Mouse (Mus musculus): Measurements from ENCODE around the gene Rgs10.
A peak's percentile ranks its signal among the peaks of the same experiment; 100 is the strongest.

Gene Rgs10

DNA sequence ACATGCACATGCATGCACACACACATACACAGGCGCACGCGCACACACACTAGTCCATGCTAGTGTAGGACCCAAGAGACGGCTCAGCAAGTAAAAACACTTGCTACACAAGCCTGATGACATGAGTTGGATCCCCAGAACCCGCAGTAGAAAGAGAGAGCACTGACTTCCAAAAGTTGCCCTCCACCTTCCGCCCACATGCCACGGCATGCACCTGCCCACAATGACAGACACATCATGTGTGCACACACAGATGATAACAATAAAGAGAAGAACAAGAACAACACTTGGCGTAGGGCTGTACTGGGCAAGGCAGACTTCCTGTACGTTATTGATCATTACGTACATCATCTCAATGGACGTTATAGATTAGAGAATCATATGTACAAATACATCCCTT lies 44.4 kb downstream of the Rgs10 start:
- no peak for DNase-seq (ENCODE audit: low spot score in 2 of 2)

DNA sequence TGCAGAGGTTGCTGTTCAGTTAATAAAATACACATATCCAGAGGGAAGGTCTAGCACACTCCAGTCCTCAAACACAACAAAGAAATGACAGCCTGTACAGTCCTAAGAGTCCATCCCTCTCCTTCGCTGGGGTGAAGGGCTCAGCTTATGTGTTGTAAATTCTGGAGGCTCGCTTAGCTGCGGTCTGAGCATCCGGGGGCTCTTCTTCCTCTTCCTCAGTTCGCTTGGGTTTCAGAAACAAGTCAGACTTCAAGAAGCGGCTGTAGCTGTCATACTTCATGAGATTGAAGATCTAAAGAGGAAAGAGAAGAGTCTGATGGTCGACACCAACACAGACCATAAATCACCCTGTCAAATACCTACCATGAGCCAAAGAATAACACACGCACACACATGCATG lies 44.8 kb downstream of the Rgs10 start:
- no peak for DNase-seq (ENCODE audit: low spot score in 2 of 2)

DNA sequence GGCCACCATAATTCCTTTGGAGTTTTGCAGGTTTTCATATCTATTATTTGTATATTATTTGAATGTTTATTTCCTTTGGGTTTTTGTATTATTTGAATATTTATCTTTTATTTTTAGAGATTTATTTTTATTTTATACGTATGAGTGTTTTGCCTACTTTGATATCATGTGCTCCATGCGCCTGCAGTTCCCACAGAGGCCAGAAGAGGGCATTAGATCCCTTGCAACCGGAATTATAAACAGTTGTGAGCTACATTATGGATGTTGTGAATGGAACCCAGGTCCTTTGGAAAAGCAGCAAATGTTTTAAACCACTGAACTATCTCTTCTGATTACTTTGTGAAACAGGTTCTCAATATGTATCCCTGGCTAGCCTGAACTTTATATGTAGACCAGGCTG lies 46.2 kb downstream of the Rgs10 start:
- DNase-seq (ENCODE audit: low spot score in 2 of 2) = peak; percentile 45 to 81

DNA sequence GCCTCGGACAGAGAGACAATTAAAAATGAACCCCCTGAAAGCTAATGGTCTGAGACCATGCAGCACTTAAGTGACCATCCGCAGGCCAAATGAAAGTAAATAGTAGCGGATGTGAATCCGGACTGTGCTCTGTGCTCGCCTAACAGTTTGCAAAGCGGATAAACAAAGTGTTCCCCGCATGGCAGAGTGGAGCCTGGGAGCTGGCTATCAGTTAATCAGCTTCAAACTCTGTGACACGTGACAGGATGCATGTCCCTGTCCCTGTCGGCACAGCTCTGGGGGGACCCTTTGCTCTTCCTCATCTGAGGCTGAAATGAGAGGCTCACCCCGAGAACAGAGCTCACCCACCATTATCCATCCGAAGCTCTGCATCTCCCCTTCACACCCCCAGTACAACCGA lies 49.2 kb downstream of the Rgs10 start:
- DNase-seq (ENCODE audit: low spot score in 2 of 2) = no peak

DNA sequence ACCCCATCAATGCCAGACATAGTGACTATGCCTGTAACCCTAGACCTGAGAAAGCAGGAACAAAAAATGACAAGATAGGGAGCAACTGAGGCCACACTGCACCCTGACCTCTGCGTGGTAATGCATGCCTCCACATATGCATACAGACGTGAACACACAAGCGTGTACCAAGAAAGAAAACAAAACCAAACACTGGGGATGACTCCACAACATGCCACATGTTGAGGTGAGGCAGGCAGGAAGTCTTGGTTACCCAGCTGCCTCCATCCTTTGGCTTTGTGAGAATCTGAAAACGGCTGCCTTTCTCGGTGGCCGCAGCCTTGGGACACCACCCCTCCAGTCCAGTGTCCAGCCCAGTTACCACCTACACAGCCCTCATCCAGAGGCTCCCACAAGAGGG lies 49.7 kb downstream of the Rgs10 start:
- no peak for DNase-seq (ENCODE audit: low spot score in 2 of 2)

DNA sequence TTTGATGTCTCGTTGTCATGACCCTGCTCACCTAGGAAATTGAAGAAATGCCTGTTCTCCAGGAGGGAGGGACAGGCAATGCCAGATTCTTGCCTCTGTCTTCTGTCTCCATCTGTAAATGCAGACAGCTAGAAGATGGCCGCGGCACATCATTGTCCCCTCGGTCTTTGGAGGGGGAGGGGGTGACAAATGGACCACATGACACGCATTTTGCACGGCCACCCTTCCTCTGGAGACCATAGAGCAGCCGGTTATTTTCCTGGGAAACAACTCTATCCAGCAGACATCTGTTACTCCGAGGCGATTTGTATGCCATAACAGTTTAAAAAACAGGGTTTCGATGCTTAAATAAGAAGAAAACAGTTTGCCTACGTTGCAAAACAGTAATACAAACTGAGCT lies 51.9 kb downstream of the Rgs10 start:
- DNase-seq (ENCODE audit: low spot score in 2 of 2) = no peak

DNA sequence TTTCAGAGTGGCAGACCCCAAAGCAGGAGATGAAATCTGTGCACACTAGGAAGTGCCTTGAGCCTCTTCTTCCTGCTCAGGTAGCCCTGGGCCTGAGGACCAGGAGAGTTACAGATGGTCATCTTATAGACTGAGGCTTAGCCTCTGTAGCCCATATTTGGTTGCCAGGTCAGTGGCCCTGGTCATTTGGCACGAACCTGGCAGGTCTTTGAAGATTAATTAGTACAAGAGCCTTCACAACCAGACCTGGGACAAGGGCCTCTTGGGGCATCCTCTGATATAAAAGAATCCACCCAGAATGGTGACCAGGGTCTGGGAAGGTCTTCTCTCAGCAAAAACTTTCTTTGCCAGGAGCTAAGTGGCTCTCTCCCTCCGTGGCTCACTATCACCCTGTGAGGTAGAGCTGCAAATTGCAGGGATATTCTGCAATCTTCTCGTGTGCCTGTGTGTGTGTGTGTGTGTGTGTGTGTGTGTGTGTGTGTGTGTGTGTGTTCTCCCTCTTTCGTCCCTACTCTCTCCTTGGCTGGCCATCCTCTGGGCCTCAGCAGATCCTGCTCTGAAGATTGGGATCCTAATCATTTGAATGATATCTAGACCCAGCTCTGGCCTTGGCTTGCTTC lies 53.4 kb downstream of the Rgs10 start:
- no peak for DNase-seq (ENCODE audit: low spot score in 2 of 2)

DNA sequence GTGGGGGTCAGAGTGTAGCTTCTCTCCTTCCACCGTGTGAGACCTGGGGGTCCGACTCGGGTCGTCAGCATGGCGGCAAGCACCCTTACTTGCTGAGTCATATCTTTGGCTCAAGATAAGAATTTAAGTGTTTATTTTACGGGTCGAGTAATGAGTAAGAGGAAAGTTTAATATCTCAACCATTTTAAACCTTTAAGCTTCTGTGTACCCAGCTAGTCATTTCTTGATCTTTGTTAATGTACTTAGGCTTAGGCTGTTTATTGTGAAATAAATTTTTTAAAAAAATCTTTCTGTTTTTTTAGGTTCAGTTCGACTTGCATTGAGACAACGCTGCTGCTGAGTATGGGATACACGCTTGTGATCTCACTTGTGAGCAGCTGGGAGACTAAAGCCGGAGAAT lies 54.0 kb downstream of the Rgs10 start:
- DNase-seq (ENCODE audit: low spot score in 2 of 2) = no peak

DNA sequence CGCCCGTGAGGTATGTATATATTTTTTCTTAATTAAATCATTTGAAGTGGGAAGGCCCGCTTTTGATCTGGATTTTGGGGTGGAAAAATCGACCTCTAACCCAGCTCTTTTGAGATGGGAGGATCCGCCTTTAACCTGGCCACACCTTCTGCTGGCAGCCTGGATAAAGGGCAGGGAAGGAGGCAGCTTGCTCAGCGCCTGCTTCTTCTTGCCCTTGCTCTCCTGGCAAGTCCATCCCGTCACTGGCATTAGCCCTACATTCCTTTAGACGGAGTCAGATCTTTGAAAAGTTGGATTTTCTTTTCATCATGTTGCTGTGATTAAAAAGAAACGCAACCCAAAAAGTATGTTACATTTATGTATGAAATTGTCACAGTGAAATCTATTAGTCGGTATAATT lies 54.8 kb downstream of the Rgs10 start:
- no peak for DNase-seq (ENCODE audit: low spot score in 2 of 2)

DNA sequence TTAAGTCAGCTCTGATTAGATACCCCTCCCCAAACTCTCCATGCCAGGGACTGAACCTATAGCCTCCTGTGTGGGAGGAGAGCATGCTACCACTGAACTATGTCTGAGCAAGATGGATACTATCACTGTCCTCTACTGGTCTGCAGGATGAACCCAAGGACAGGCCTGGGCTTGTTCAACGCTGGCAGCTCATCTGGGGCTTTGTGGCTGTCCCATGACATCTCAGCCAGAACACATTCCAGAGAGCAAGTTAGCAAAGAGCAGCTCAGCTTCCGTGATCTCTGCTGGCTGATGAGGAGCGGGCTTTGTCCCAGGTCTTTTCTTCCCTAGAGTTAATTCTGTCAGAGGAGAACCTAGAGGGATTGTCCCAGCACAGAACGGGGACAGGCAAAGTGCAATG lies 55.6 kb downstream of the Rgs10 start:
- DNase-seq (ENCODE audit: low spot score in 2 of 2) = no peak

DNA sequence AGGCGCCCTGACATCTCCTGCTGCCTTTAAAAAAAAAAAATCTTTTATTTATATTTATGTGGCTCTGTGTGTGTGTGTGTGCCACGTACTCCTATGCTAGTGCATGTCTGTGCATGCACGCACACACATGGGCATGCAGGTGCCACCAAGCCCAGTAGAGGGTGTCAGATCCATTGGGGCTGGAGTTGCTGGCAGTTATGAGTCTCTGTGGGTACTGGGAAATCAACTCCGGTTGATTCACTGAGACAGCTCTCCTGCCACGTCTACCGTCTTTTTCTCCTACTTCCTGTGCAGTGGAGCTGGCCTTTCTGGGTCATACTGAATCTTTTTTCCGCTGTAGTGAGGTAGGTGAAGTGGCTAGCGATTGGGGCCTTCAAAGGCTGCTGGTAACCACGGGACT lies 58.8 kb downstream of the Rgs10 start:
- DNase-seq (ENCODE audit: low spot score in 2 of 2) = no peak

DNA sequence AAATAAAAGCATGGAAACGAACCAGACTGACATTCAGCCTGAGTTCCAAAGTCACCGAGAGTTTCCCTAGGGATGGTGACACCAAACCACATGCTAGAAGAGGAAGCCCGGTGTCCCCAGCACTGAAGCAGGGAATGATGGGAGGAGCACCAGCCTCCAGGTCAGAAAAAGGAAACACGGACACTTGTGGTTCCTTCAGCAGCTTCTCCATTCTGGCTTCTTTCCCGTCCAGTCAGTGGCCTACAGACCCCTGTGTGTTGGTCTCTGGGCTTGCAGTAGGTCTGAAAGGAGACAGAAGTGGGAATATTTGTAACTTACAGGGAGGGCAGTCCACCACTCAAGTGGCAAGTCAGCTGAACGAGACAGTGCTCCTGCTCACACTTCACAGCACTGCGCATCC lies 59.4 kb downstream of the Rgs10 start:
- peak in 1 of 2 experiments; percentile 48 for DNase-seq (ENCODE audit: low spot score in 2 of 2)

DNA sequence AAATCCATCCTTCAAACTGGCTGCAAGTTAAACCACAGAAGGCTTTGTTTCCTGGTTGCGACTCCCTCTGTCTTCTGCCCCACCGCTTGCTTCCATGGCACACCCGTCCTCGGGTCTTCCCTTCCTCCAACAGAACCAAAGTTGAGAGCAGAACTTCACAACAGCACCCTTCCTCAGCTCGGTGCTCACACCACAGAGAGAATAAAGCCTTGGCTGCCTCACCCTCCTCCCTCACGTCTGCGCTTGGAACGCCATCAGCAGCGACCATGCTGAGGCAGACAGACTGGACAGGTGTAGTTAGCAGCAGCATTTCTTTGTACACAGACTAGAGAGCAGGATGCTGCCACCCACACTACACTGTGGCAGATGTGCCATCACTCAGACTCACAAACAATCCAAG lies 59.8 kb downstream of the Rgs10 start:
- peak in 1 of 2 experiments; percentile 58 for DNase-seq (ENCODE audit: low spot score in 2 of 2)

DNA sequence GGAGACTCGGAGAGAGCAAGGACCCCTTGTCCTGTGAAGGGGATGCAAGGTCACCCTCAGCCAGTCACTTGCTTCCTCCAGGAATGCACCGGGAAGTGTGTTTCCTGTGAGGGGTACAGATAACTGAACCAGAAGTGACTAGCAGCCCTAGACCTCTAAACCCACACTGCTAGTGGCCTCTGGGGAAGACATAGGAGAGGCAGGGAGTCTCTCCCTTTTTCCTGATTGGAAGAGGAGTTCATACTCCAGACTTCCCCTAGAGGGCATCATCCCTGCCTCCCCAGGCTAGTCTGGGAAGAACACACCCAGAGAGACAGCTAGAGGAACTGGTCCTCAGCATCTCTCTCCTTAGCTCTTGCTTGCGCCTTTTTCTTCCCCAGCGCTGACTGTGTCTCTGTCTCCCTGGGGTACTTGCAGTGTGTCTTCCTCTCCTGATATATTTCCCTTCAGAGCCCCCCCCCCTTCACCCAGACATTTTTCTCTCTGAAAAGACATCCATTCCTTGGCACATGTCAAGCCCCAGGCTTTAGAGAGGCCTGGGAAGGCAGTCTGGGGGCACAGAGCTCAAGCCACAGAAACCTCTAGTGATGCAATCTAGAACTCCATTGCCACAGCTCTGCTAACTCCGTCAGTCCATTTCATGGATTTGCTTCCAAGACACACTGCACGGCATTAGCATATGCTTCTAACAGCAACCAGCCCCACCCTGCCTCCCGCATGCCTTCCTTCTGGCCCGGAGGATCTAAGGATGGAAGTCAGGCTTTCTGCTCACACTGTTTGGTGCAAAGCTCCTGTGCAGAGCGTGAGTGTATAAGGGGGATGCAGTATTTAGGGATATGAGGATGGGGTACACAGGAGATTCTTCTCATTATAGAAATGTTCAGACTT lies 61.4 kb downstream of the Rgs10 start:
- DNase-seq (ENCODE audit: low spot score in 2 of 2) = peak in 1 of 2 experiments; percentile 57

DNA sequence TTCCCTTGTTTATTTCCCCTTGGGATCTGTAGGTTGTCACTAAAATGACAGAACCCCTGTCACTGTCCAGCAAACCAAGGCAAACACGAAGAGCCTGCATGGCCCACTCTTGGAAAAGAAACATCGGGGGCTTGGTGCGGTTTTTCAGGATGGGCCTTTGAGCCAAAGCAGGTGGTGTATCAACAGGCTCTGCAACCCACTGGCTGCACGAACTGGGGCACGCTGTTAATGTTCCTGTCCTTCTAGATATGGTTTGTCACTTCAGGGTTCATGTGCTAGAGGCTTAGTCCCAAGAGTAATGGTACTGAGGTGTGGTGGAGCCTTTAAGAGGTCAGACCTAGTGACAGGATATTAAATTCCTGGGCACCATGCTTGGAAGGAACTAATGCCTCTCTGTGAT lies 63.1 kb downstream of the Rgs10 start:
- DNase-seq (ENCODE audit: low spot score in 2 of 2) = no peak

DNA sequence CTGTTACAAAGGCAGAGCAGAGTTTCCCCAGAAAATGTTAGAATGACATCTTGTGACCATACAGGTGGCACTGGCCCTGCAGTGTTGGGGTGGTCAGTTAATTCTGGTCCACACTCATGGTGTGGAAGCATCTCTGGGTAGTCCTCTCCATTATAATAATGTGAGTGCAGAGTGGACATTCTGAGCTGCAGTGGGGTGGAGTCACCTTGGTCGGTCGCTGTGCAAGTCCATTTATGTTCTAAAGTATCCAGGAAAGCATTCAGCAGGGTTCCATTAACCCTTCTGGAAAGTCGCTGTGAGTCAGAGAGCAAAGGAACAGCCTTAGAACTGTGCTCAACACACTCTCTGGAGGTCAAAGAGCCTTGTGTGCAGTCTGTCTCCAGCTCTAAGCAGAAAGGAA lies 65.8 kb downstream of the Rgs10 start:
- no peak for DNase-seq (ENCODE audit: low spot score in 2 of 2)

DNA sequence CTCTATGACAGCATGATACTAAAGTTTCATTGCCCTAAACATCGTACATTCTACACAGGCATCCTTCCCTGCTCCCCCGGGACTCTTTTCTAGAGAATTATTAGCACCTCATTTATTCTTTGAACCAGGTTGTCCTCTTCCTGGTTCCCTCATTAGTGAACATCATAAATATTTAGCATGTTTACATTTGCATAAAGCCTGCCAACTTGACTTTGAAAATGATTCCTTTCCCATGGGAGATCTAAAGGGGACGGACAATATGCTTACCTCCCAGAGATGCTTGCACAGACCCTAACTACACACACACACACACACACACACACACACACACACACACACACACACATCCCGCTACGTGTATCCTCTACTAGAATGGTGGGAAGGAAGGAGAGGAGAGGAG lies 67.4 kb downstream of the Rgs10 start:
- DNase-seq (ENCODE audit: low spot score in 2 of 2) = peak in 1 of 2 experiments; percentile 16

DNA sequence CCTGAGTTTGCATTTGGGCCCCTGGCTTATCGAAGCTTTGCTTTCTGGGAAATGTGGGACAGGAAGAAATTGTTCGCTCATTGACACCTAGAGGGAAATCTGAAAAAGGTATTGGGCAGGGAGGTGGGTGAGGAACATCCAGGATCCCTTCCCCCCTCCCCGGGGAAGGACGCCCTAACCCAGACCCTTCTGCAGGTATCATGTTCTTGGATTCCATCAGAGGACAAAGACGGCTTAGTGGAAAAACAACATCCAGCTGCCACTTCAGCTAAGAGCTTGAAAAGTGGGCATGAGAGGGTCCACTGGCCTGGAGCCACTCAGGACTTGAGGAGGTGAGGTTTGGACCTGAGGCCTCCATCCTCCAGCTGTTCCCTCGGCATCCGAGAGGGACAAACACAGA lies 68.2 kb downstream of the Rgs10 start:
- DNase-seq (ENCODE audit: low spot score in 2 of 2) = peak in 1 of 2 experiments; percentile 38

DNA sequence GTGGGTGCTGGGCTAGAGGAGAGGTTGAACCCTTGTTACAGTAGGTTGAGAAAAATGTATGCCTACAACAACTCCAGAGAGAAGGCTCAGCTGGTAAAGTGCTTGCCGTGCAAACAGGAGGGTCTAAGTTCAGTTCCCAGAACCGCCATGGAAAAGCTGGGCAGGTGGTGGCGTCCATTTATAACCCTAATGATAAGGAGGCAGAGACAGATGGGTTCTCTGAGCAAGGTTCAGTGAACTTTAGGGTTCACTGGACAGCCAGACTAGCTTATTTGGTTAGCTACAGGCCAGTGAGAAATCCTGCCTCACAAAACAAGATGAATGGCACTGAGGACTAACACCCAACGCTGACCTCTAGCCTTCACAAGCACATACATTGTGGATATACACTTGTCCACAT lies 68.8 kb downstream of the Rgs10 start:
- DNase-seq (ENCODE audit: low spot score in 2 of 2) = peak in 1 of 2 experiments; percentile 47

DNA sequence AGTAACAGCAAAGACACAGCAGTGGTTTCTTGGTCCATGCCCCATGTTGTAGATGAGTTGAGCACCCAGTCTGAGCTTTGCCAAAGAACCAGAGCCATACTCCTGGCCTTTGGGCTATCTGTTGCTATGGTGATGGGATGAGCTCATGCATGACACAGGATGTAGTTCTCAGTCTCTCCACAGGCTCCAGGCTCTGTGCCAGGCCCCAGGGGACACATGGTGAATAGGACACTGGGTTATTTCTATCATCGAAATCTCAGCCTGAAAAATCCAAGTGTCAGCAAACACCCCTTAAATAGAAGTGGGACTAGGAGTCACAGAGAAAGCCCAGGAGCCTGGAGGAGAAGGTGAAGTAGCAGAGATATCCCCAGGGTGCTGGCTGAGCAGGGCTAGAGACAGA lies 70.0 kb downstream of the Rgs10 start:
- peak in 1 of 2 experiments; percentile 57 for DNase-seq (ENCODE audit: low spot score in 2 of 2)

DNA sequence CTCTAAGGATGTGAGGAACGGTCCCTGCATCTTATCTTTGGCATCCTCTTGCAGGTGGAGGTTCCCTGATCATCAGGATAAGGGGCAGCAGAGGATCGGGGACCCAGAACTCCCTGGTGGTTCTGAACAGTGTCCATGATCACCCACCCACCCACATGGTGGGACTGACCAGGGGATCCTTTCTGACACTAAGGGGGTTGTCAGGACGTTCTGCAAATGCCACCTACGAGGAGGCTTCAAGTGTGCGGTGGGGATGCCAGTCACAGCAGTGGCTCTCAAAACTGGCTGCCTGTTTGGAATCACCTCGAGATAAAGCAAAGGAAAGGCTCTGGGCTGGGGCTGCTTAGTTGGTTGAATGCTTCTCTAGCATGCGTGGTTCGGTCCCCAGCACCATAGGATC lies 71.6 kb downstream of the Rgs10 start:
- peak in 1 of 2 experiments; percentile 55 for DNase-seq (ENCODE audit: low spot score in 2 of 2)

DNA sequence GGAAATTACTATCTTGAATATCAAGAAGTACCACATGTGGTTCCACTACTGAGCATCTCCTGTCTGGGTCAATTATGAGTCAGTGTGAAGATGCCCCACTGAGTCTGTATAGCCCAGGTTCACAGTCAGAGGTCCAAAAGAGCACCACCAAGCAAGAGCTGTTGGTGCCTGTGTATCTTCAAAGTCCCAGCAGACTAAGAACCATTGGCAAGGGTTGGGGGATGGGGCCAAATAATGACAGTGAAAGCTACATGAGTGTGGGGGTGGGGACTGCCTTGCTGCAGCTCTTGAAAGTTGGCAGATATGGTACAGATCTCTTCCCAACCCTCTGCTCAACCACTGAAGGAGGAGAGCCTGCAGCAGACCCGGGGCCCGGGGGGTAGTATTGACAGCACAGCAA lies 72.0 kb downstream of the Rgs10 start:
- no peak for DNase-seq (ENCODE audit: low spot score in 2 of 2)

DNA sequence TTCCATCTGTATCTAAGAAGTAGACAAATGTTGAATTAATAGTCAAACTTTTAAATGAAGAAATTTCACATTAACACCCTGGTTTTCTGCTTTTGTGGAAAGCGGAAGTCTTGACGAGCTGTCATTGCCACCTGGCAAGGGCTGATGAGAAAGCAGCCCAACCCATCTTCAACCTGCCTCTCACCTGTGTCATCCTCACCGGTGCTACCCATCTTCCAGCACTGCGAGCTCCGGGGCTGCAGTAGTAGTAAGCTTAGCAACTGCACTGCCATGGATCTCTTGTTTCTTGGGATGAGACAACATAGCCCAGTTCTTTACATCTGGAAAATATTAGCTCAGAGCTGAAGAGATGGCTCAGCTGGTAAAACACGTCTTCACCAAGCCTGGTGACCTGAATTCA lies 72.9 kb downstream of the Rgs10 start:
- peak in 1 of 2 experiments; percentile 55 for DNase-seq (ENCODE audit: low spot score in 2 of 2)

Measured in spleen, postnatal 4 days (tissue).